Mouse (Mus musculus) cerebellum, adult 8-10 months (tissue): ENCODE results near the gene Vill.
A peak's percentile ranks its signal among the peaks of the same experiment; 100 is the strongest.

Source experiments
- DNase-seq: peaks from one replicate; pipeline ENCODE4 v3.0.0; 2022

The Vill gene

DNA sequence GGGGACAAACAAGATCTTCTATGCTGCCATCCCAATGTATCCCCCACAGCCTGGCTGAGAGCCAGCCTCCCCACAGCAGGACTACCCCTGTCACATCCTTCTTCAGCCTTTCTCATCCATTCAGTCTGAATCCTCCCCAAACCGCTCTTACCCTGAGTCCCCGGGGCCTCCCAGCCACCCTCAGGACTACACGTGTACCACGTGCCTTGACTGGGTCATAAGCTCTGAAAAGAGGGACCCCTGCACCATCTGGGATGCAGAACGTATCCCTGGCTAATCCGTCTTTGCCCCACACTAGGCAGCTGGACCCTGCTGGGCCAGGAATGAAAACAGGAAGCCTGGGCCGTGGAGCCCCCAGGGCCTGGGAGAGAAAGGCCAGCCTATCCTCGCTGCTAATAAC is 29.5 kb downstream of the Vill start:
- DNase-seq, result no peak

- DNase-seq, result no peak
These were observed 30.3 kb downstream of the Vill start for GRCm38 (mm10) chr9:119082656-119083430.

- DNase-seq, result no peak
These were observed 31.4 kb downstream of the Vill start for GRCm38 (mm10) chr9:119083966-119084365.

GRCm38 (mm10) chr9:119086451-119086850 is 33.9 kb downstream of the Vill start:
- no peak for DNase-seq

- no peak for DNase-seq
These were observed 34.7 kb downstream of the Vill start for GRCm38 (mm10) chr9:119087309-119087708.

DNA sequence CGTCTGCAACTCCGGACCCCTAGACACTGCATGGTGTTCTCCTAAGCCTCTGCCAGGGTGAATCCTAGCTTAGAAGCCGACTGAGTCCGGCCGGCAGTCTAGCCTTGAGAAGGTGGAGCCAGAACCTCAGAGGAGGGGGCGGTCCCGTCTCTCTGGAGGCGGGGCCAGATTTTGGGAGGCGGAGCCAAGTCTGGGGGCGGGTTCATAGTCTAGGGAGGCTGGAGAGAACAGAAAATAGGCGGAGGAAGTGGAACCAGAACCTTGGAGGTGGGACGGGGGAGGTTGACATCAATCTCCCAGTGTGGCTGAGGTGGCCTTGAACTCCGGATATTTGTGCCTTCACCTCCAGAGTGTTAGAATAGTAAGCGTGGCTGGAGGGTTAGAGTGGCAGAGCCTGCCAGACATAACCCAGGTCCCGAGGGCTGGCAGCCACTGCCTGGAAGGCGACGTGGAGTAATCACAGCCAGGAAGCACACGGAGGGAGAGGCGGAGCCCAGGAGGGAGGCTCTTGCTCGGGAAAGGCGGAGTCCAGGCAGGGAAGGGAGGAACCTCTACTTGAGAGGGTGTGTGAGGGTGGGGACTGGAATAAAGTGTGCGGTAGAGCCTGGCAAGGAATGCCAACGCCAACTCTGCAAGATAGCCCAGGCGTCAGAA is 35.7 kb downstream of the Vill start:
- peak; percentile 60 for DNase-seq

GRCm38 (mm10) chr9:119089437-119089836 is 36.9 kb downstream of the Vill start:
- no peak for DNase-seq

GRCm38 (mm10) chr9:119090462-119090861 is 37.9 kb downstream of the Vill start:
- DNase-seq, result no peak

- DNase-seq, result no peak
These were observed 39.2 kb downstream of the Vill start for GRCm38 (mm10) chr9:119091581-119092310.

DNA sequence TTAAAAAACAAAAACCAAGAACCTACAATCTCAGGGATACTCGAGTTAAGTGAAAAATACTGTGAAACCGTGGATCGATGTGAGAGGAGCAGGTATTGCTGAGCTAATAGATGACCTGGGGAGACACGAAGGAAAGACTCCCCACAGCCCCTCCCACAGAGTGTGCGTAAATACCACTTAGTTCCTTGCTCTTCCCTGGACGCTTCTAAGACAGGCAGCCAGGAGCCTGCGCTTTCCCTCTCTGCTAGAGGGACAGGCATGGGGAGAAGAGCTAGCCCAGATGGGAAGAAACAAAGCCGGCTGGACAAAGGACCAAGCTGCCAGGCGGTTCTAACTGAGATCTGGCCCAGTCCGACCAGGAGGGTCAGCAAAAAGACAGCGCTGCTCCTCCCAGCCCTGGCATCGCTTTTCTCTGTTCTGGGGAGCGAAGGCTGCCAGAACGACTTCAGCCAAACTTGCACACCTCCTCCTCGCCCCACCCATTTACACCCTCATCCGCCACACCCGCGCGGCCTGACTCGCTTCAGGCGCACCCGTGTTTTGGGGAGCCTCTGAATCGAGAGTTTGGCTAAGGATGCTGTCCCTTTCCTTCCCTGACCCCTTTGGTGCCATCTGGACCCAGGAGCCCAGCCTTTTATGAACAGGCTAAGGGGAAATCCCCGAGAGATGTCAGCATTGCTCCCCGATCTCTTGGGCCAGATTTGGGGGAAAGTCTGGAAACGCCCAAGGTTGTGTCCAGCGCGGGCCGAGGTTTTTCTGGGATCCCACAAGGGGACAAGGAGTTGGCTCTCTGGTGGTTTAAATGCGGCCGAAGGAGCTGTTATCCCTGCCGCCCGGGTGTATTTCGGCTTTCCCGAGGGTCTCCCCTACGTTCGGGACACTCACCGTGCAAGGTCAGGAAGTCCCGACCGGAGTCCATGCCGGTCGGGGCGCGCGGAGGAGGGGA is 40.2 kb downstream of the Vill start:
- peak; percentile 18 for DNase-seq

- peak; percentile 46 for DNase-seq
These were observed 41.1 kb downstream of the Vill start, which contains the start of gene Plcd1 for GRCm38 (mm10) chr9:119093419-119094295. TSS of gene Plcd1 (minus strand) at chr9:119093502.

DNA sequence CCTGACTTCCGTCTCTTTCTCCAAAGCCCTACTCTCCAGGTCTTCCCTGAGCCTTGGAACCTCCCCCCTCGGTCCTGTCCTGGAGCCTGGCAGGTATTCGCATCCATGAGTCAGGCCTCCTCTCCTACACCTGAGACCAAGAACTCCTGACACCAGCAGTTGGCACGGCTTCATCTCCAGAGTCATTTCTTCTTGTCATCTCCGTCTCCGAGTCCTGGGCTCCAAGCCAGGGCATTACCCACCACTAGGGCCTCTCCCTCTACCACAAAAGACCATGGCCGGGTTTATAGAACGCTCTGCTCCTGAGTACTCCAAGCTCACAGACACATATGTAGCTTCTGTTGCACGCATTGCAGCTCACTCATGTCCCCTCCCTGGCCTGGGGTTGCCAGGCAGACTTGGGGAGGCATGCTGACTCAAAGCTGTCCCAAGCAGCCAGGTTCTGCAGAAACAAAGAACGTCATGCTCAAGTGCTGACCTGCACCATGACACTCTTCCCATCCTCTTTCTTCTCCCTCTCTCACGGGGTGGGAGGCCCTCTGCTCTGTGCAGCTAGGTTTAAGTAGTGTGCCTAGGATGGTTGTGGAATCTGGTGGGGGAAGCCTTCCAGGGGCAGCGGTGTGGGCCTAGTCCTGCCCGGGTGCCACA is 42.0 kb downstream of the Vill start:
- DNase-seq, result no peak

DNA sequence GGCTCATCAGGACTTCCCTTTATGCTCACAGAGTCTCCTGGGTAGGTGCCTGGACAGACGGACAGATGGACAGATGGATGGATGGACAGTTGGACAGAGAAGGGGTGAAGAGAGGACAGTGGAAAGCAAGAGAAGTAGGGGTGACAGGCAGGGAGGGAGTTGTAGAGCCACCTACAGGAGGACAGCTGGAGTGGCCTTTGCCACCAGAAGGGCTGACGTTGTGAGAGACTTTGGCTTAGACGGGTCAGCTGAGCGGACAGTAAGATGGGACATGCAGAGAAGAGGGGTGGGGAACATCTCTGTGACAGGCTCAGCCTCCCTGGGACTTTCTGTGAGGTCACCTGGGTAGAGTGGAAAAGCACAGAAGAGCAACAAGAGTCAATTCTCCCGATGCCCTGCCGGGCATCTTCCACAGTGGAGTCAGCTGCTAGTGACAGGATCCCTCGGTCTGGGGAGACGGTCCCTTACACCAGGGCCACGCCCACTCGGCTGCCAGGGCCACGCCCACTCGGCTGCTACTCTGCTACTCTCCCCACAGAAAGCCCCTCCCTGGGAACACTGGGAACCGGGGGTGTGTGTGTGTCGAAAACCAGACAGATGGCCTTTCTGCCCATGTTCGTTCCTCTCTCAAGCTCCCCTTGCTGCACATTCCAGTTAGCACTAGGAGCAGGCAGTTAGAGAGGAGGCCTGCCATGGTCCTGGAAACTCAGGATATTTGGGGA is 47.8 kb downstream of the Vill start:
- no peak for DNase-seq

DNA sequence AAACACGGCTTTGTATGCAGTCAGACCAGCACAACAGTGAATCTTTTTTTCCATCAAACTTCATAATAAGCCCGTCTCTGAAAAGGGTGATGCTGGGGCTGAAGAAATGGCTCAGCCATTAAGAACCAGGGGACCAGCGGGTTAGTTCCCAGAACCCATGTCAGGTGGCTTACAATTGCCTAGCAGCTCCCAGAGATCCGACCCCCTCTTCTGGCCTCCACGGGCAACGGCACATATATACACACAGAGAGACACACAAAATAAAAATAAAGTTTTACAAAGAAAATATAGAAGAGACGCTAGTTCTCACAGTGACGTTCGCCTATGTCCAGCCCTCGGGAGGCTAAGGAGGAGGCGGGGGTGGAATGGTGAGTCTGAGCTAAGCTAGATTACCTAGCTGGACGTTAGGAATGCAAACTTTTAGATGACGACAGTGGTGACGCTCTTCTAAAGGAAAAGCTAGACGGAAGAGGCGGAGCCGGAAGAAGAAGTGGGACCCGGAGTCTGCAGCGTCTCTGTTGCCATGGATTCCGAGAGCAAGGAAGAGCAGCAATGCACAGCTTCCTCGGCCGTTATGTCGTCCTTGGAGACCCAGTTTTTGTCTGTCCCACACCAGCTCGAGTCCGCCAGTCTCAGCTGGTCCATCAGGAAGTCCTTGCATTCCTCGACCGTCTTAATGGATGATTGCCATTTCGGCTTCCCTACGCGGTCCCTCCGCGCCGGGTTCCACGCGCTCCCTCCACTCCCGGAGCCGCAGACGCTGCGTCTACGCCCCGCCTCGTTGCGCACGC is 49.6 kb downstream of the Vill start, which contains the start of gene Dlec1:
Dlec1 (plus strand) TSS at position 487 of the 791 bp plus-strand sequence.
- no peak for DNase-seq

- DNase-seq, result no peak
These were observed 50.2 kb downstream of the Vill start for GRCm38 (mm10) chr9:119102783-119103113.

GRCm38 (mm10) chr9:119107566-119107965 is 55.0 kb downstream of the Vill start:
- no peak for DNase-seq

DNA sequence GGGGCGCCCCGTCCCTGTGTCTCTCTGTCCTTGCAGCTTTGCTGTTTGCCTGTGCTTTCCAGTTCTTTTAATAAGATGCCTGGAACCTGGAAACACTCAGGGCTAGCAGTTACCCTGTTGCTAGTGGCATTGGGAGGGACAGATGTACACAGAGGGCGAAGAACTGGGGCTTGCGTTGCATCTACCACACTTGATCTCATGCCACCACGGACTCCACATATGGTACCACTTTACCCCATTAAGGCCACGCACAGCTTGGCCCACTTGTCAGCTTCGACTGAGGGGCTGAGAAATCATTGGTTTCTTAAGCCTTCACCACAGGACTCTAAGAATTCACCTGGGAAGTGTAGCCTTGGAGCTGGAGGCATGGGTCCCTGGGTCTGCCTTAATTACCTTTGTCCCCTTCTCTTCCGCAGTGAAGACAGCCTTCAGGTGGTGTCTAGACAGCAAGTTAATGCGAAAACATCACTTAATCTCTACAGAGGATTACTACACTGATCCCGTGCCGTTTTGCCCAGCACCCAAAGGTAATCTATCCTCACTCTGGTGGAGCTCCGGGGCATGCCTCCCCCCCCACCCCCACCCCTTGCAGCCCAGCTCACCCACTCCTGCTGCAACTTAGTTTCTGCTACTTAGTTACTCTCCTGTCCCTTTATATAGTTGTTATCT is 57.2 kb downstream of the Vill start:
- no peak for DNase-seq

DNA sequence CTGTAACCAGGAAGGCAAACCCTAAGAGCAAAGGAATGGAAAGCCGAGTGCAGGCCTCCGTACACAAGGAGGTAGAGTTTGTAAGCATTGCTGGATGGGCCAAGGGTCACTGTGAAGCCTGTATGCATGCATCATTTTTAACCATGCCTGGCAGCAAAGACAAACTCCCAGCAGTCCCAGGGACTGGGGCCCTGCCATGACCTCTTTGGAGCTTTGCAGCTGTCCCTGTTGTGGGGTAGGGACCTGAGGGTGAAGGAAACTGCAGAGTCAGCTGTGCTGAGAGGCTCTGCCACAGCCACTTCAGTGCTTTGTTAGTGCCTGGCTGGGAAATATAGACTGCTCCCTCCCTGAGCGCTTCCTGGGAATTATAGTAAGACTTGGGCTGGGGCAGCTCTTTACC is 58.1 kb downstream of the Vill start:
- DNase-seq, result no peak

DNA sequence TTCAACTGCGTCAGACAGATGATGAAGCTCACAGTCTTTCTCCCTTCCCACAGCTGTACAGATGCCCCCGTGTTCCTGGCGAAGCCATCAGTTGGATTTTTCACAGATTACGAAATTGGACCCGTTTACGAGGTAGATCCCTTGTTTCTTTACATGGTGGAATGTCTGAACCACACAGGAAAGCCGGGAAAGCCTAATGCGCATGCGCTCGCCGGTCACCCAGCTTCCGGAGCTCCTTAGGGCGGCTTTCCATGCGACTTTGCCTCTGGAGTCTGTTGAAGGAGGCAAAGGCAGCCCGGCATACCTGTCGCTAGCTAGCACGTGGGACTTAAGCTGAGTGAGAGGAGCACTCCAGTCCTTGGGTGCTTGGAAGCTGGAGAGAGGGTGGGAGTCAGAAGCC is 62.3 kb downstream of the Vill start:
- DNase-seq, result no peak
